Comparison of ENCODE assay signal across 9 mouse cellular contexts in genomic region chr17:24877336-24878116, GRCm38 (mm10). TPM values are rescaled to one million over a fixed set of nuclear protein-coding genes. Genes with fewer than 3 reads are reported as not detected.
DNase-seq lines count a peak whose midpoint lies in the region; ATAC-seq and TF ChIP-seq lines count a peak whose summit lies in the region.
"Had no signal": no experiment of that assay in that cellular context is flagged by ENCODE, and none has a peak within 500 bp of the region (broad histone marks: within the 10 kb centered on the region; RNA-seq: fewer than 3 reads in every experiment).

No protein-coding gene starts in this region.

- TF ChIP-seq POLR2A in lung, adult 2 months (IDR thresholded peaks at IDR 0.05; ENCODE audit: borderline replicate concordance, extremely low read depth, low read depth, low read length) = no peak

- H3K4me1 ChIP-seq in lung, embryonic 16.5 days (replicated peaks; ENCODE audit: control insufficient read depth, insufficient read depth, low read length) = no peaks in the 10 kb centered on the region
- H3K4me1 ChIP-seq in lung, adult 2 months (ENCODE audit: control insufficient read depth, insufficient read depth, low read length) = 0 out of 2 replicates have a peak, but pooled peaks cover 2% of the 10 kb centered on the region
- H3K4me1 ChIP-seq in kidney, embryonic 16.5 days (ENCODE audit: insufficient read depth, low read length) = no peaks in the 10 kb centered on the region
- H3K4me1 ChIP-seq in stomach, embryonic 14.5 days (ENCODE audit: control insufficient read depth, insufficient read depth, low read length) = 0 out of 2 replicates have a peak, but pooled peaks cover 4% of the 10 kb centered on the region

- H3K27ac ChIP-seq in lung, embryonic 16.5 days (ENCODE audit: low read length) = peak overlapping the region; percentile 55
- peak overlapping the region; percentile 54 for H3K27ac ChIP-seq in kidney, embryonic 16.5 days (ENCODE audit: low read length)
- 0 out of 2 replicates have a peak overlapping the region, but pooled peaks have one; percentile 2 for H3K27ac ChIP-seq in stomach, embryonic 14.5 days (ENCODE audit: low read length)

- H3K36me3 ChIP-seq in lung, embryonic 16.5 days (ENCODE audit: control insufficient read depth, insufficient read depth, low read length) = no peaks in the 10 kb centered on the region
- H3K36me3 ChIP-seq in kidney, embryonic 16.5 days (ENCODE audit: insufficient read depth, low read length) = no peaks in the 10 kb centered on the region
- H3K36me3 ChIP-seq in stomach, embryonic 14.5 days (ENCODE audit: control insufficient read depth, insufficient read depth, low read length) = no peaks in the 10 kb centered on the region

- no peaks in the 10 kb centered on the region; the same call in 1 of the 2 replicates for H3K27me3 ChIP-seq in lung, embryonic 16.5 days (ENCODE audit: control insufficient read depth, insufficient read depth, low read depth, low read length)
- H3K27me3 ChIP-seq in kidney, embryonic 16.5 days (ENCODE audit: insufficient read depth, low read length) = no peaks in the 10 kb centered on the region
- no peaks in the 10 kb centered on the region for H3K27me3 ChIP-seq in stomach, embryonic 14.5 days (ENCODE audit: control insufficient read depth, insufficient read depth, low read length)

- no peak overlapping the region; the same call in 1 of the 2 replicates for H3K4me2 ChIP-seq in lung, embryonic 16.5 days (ENCODE audit: low read depth, low read length)
- no peak overlapping the region for H3K4me2 ChIP-seq in kidney, embryonic 16.5 days (replicated peaks; ENCODE audit: low read depth, low read length)
- peak overlapping the region; percentile 17; the same call in 1 of the 2 replicates for H3K4me2 ChIP-seq in stomach, embryonic 14.5 days (replicated peaks; ENCODE audit: low read depth, low read length)

- H3K9me3 ChIP-seq in lung, embryonic 16.5 days (ENCODE audit: control insufficient read depth, low read length) = no peaks in the 10 kb centered on the region
- no peaks in the 10 kb centered on the region for H3K9me3 ChIP-seq in kidney, embryonic 16.5 days (ENCODE audit: low read length)
- H3K9me3 ChIP-seq in stomach, embryonic 14.5 days (ENCODE audit: control insufficient read depth, low read depth, low read length) = no peaks in the 10 kb centered on the region
- H3K9me3 ChIP-seq: megakaryocyte, embryonic 14.5 days had no signal

- intact Hi-C loops in left cerebral cortex, postnatal 25 days (cut with DNase I) = no loop called here

- peak overlapping the region; percentile 38 for H3K9ac ChIP-seq in lung, embryonic 16.5 days (ENCODE audit: low read length)
- peak overlapping the region; percentile 43; the same call in 1 of the 2 replicates for H3K9ac ChIP-seq in kidney, embryonic 16.5 days (replicated peaks; ENCODE audit: low read length)
- H3K9ac ChIP-seq in stomach, embryonic 14.5 days (replicated peaks; ENCODE audit: low read depth, low read length) = no peak overlapping the region

- DNase-seq in adrenal gland, postnatal 10 days = peak; percentile 66
- DNase-seq in adrenal gland, postnatal 25 days = no peak
- DNase-seq in lung, adult 2 months = no peak
- no peak for DNase-seq in left cerebral cortex, postnatal 25 days (ENCODE audit: low spot score in 2 of 2)
- DNase-seq in right cerebral cortex, postnatal 14 days = no peak

- no peak for TF ChIP-seq CTCF in lung, adult 2 months (IDR thresholded peaks at IDR 0.05; ENCODE audit: insufficient read depth, low read length)

- 42% methylated on average over 10 of the region's 10 CpGs for WGBS in lung, embryonic 16.5 days
- WGBS in lung, adult 2 months = 44% methylated on average over 10 of the region's 10 CpGs
- 56% methylated on average over 10 of the region's 10 CpGs for WGBS in kidney, embryonic 16.5 days
- WGBS in stomach, embryonic 14.5 days = 33% methylated on average over 10 of the region's 10 CpGs

- peak; percentile 24 for ATAC-seq in lung, embryonic 16.5 days (ENCODE audit: low read depth)
- peak; percentile 52; the same call in 1 of the 2 replicates for ATAC-seq in kidney, embryonic 16.5 days (ENCODE audit: low FRiP score, low TSS enrichment)
- ATAC-seq in stomach, embryonic 14.5 days (ENCODE audit: insufficient number of reproducible peaks, insufficient read depth, low FRiP score, low read depth) = no peak

- no peak overlapping the region for H3K4me3 ChIP-seq in lung, embryonic 16.5 days (ENCODE audit: low read length)
- H3K4me3 ChIP-seq in lung, adult 2 months (replicated peaks; ENCODE audit: extremely low read depth, low read depth, low read length) = no peak overlapping the region
- H3K4me3 ChIP-seq in kidney, embryonic 16.5 days (ENCODE audit: low read length) = no peak overlapping the region
- no peak overlapping the region for H3K4me3 ChIP-seq in stomach, embryonic 14.5 days (ENCODE audit: low read depth, low read length)
- H3K4me3 ChIP-seq: megakaryocyte, embryonic 14.5 days had no signal

RNA-seq across cellular contexts. Expression of gene Nubp2, which starts 8.6 kb away (rescaled TPM):
- total RNA-seq in adrenal gland, postnatal 10 days (2021) = 10 to 100 TPM; 42.2 to 43.7 TPM
- total RNA-seq in adrenal gland, postnatal 25 days (2021) = 55.1 and 55.9 TPM in 2 replicates
- 48.5 and 55.0 TPM in 2 replicates for polyA plus RNA-seq in lung, embryonic 16.5 days (2015; fragmentation: Nextera tagmentation; extraction: Ambion mirVana)
- 23.6 and 36.7 TPM in 2 replicates for polyA plus RNA-seq in lung, adult 2 months (2012; rRNA removed)
- polyA plus RNA-seq in kidney, embryonic 16.5 days (2015; fragmentation: Nextera tagmentation; extraction: Ambion mirVana) = 63.3 and 67.1 TPM in 2 replicates
- 48.1 and 49.0 TPM in 2 replicates for polyA plus RNA-seq in stomach, embryonic 14.5 days (2014; fragmentation: Nextera tagmentation; extraction: Ambion mirVana)
- 10 to 100 TPM; 32.7 to 33.6 TPM for total RNA-seq in left cerebral cortex, postnatal 25 days (2021)

RNA-seq across cellular contexts. Expression of gene Spsb3, which starts 8.9 kb away (rescaled TPM):
- 10 to 100 TPM; 31.5 to 35.6 TPM for total RNA-seq in adrenal gland, postnatal 10 days (2021)
- total RNA-seq in adrenal gland, postnatal 25 days (2021) = 29.2 and 30.9 TPM in 2 replicates
- polyA plus RNA-seq in lung, embryonic 16.5 days (2015; fragmentation: Nextera tagmentation; extraction: Ambion mirVana) = 41.1 and 43.3 TPM in 2 replicates
- 76.4 and 85.4 TPM in 2 replicates for polyA plus RNA-seq in lung, adult 2 months (2012; rRNA removed)
- polyA plus RNA-seq in kidney, embryonic 16.5 days (2015; fragmentation: Nextera tagmentation; extraction: Ambion mirVana) = 46.2 and 50.4 TPM in 2 replicates
- polyA plus RNA-seq in stomach, embryonic 14.5 days (2014; fragmentation: Nextera tagmentation; extraction: Ambion mirVana) = 32.9 and 36.4 TPM in 2 replicates
- total RNA-seq in left cerebral cortex, postnatal 25 days (2021) = 10 to 100 TPM; 57.9 to 58.0 TPM

RNA-seq across cellular contexts. Expression of gene Igfals, which starts 11.7 kb away (rescaled TPM):
- 10 to 100 TPM in 1 of 2 experiments, 1 to 10 TPM in 1; 9.1 to 17.1 TPM for total RNA-seq in adrenal gland, postnatal 10 days (2021)
- total RNA-seq in adrenal gland, postnatal 25 days (2021) = 1.5 and 3.0 TPM in 2 replicates
- polyA plus RNA-seq in lung, embryonic 16.5 days (2015; fragmentation: Nextera tagmentation; extraction: Ambion mirVana) = 1.2 and 1.9 TPM in 2 replicates
- 3.0 and 3.9 TPM in 2 replicates for polyA plus RNA-seq in lung, adult 2 months (2012; rRNA removed)
- 3.0 and 3.1 TPM in 2 replicates for polyA plus RNA-seq in kidney, embryonic 16.5 days (2015; fragmentation: Nextera tagmentation; extraction: Ambion mirVana)
- 1.1 and 1.5 TPM in 2 replicates for polyA plus RNA-seq in stomach, embryonic 14.5 days (2014; fragmentation: Nextera tagmentation; extraction: Ambion mirVana)
- not detected for total RNA-seq in left cerebral cortex, postnatal 25 days (2021)

RNA-seq across cellular contexts. Expression of gene Eme2, which starts 17.4 kb away (rescaled TPM):
- total RNA-seq in adrenal gland, postnatal 10 days (2021) = 10 to 100 TPM; 30.2 to 45.4 TPM
- total RNA-seq in adrenal gland, postnatal 25 days (2021) = 54.0 and 69.2 TPM in 2 replicates
- polyA plus RNA-seq in lung, embryonic 16.5 days (2015; fragmentation: Nextera tagmentation; extraction: Ambion mirVana) = 28.4 and 29.1 TPM in 2 replicates
- polyA plus RNA-seq in lung, adult 2 months (2012; rRNA removed) = 41.1 and 48.0 TPM in 2 replicates
- polyA plus RNA-seq in kidney, embryonic 16.5 days (2015; fragmentation: Nextera tagmentation; extraction: Ambion mirVana) = 36.5 and 38.5 TPM in 2 replicates
- 18.9 and 27.8 TPM in 2 replicates for polyA plus RNA-seq in stomach, embryonic 14.5 days (2014; fragmentation: Nextera tagmentation; extraction: Ambion mirVana)
- 10 to 100 TPM; 52.9 to 59.1 TPM for total RNA-seq in left cerebral cortex, postnatal 25 days (2021)

RNA-seq across cellular contexts. Expression of gene Mrps34, which starts 17.4 kb away (rescaled TPM):
- total RNA-seq in adrenal gland, postnatal 10 days (2021) = 100 to 1,000 TPM; 123 to 140 TPM
- 147 and 189 TPM in 2 replicates for total RNA-seq in adrenal gland, postnatal 25 days (2021)
- 82.8 and 89.0 TPM in 2 replicates for polyA plus RNA-seq in lung, embryonic 16.5 days (2015; fragmentation: Nextera tagmentation; extraction: Ambion mirVana)
- 100 and 115 TPM in 2 replicates for polyA plus RNA-seq in lung, adult 2 months (2012; rRNA removed)
- polyA plus RNA-seq in kidney, embryonic 16.5 days (2015; fragmentation: Nextera tagmentation; extraction: Ambion mirVana) = 102 TPM in 2 replicates
- 84.7 and 85.6 TPM in 2 replicates for polyA plus RNA-seq in stomach, embryonic 14.5 days (2014; fragmentation: Nextera tagmentation; extraction: Ambion mirVana)
- 10 to 100 TPM; 64.6 to 69.9 TPM for total RNA-seq in left cerebral cortex, postnatal 25 days (2021)

Comparison
In these comparisons a context has a peak if more than half of its experiments do, and no peak if none do; other contexts are left out.
1. H3K27ac ChIP-seq: peak in every context shown above with its lines; median percentile 55 in lung, embryonic 16.5 days; 54 in kidney, embryonic 16.5 days; 2 in stomach, embryonic 14.5 days.